Mouse (Mus musculus) forebrain, embryonic 16.5 days (tissue): ENCODE data around the gene Slc30a6. TPM values are rescaled to one million over a fixed set of nuclear protein-coding genes. Genes with fewer than 3 reads are reported as not detected.

Experiments
- ATAC-seq: fragments of 200-750 bp; cut with Nextera tagmentation; 2 replicates; pipeline ENCODE4 v1.8.0; 2017; ENCODE audit warnings: mild to moderate bottlenecking, moderate library complexity
- H3K27ac ChIP-seq: fragments of 300-500 bp; sonication (generic); 2 replicates; pipeline ENCODE4 v1.5.1; 2014; ENCODE audit warnings: low read length, control low read depth
- H3K27me3 ChIP-seq: fragments of 300-500 bp; sonication (generic); replicated peaks from 2 replicates; pipeline ENCODE4 v1.6.1; 2014; ENCODE audit warnings: low read length; ENCODE audit not compliant: control insufficient read depth, insufficient read depth
- H3K36me3 ChIP-seq: fragments of 300-500 bp; sonication (generic); 2 replicates; pipeline ENCODE4 v1.6.1; 2014; ENCODE audit not compliant: control insufficient read depth, insufficient read depth
- H3K4me1 ChIP-seq: fragments of 300-500 bp; sonication (generic); replicated peaks from 2 replicates; pipeline ENCODE4 v1.6.1; 2014; ENCODE audit warnings: low read length; ENCODE audit not compliant: control insufficient read depth, insufficient read depth
- H3K4me2 ChIP-seq: fragments of 300-500 bp; sonication (generic); 2 replicates; pipeline ENCODE4 v1.6.1; 2014; ENCODE audit warnings: mild to moderate bottlenecking, low read length, control low read depth
- H3K4me3 ChIP-seq: fragments of 300-500 bp; sonication (generic); replicated peaks from 2 replicates; pipeline ENCODE4 v1.5.1; 2014; ENCODE audit warnings: mild to moderate bottlenecking, low read length, control low read depth
- H3K9ac ChIP-seq: fragments of 300-500 bp; sonication (generic); replicated peaks from 2 replicates; pipeline ENCODE4 v1.6.1; 2014; ENCODE audit warnings: low read depth, low read length, control low read depth
- H3K9me3 ChIP-seq: fragments of 300-500 bp; sonication (generic); 2 replicates; pipeline ENCODE4 v1.6.1; 2016; ENCODE audit warnings: low read length; ENCODE audit not compliant: control insufficient read depth
- WGBS: fragments of 180-500 bp; shearing (Covaris S2); extraction: QIAGEN DNeasy Blood & Tissue Kit; methylation state at CpG from one replicate; pipeline ENCODE4 v1.1.7; 2014; 5-methylcytosine and 5-hydroxymethylcytosine counted together
- polyA plus RNA-seq: library from polyadenylated mRNA; unstranded; fragments of >200 nt; fragmentation: Nextera tagmentation; extraction: Ambion mirVana; gene quantifications from 2 replicates; pipeline ENCODE4 v1.2.1, GENCODE M21; 2015

Gene Slc30a6
- polyA plus RNA-seq: 31.4 and 33.2 TPM in 2 replicates

DNA sequence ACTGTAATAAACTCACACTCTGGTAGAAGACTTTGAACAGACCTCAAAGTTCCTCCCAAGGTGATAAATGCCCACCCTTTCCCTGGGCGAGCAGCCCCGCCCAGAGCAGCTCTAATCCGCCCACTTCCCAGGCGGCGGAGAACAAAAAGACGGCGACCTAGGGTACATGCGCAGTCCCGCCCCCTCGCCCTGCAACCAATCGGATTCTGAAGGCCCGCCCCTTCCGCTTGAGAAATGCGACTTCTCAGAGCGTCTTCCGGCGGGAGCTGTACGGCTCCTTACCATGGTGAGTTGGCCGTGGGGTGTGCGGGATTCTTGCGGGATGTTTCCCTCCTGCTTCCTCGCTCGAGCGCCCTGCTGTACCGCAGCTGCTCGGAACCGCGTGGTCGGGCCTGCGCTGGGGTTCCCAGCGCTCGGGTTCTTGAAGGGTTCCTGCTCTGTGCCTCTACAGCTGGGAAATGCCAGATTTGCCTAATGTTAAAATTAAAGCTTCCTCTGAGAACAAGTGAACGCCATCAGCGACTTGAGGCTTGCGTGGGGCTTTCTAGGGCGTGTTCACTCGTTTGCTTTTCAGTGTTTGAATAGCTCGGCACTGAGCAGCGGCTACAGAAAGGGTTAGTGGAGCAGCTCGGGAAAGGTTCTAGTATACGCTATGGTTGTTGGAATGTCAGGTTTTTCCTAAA lies at the start of gene Slc30a6:
TSS of gene Slc30a6 (plus strand) at position 226 of the 683 bp plus-strand sequence.
- Histone ChIP-seq H3K4me1 (peaks cover 13% of the 10 kb centered on the region), H3K27me3 (no peaks in the 10 kb centered on the region), H3K27ac (peak within 1 kb of the TSS; percentile 92), H3K9me3 (no peaks in the 10 kb centered on the region), H3K36me3 (no peaks in the 10 kb centered on the region), H3K9ac (peak within 1 kb of the TSS; percentile 82), H3K4me2 (peak within 1 kb of the TSS; percentile 77), H3K4me3 (peak within 1 kb of the TSS; percentile 76)
- peak; percentile 99 for ATAC-seq
- WGBS: under 1% methylated on average over 41 of the region's 41 CpGs

DNA sequence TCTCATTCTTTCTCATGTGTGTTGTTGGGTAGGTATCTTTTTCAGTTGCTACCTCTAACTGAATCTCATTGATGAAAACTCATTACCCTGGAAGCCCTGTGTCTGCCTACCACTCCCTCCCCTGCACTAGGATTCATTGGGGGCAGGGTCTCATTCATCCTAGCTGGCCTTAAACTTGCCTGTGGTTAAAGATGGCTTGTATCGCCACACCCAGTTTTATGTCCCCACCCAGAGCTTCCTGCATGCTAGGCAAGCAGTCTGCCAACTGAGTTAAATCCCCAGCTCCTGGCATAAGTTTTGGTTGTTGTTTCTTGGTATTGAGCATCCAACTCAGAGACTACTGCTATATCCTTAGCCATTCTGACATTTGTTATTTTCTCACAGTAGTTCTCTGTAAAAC lies 31.8 kb upstream of the Slc30a6 start:
- H3K9ac ChIP-seq: no peak overlapping the region
- peaks cover 12% of the 10 kb centered on the region for H3K36me3 ChIP-seq
- no peak overlapping the region for H3K4me2 ChIP-seq
- ATAC-seq: no peak
- H3K4me1 ChIP-seq: no peaks in the 10 kb centered on the region
- WGBS: 88% methylated on average over 1 of the region's 1 CpGs
- H3K9me3 ChIP-seq: no peaks in the 10 kb centered on the region
- H3K27me3 ChIP-seq: no peaks in the 10 kb centered on the region
- no peak overlapping the region for H3K27ac ChIP-seq
- no peak overlapping the region for H3K4me3 ChIP-seq

DNA sequence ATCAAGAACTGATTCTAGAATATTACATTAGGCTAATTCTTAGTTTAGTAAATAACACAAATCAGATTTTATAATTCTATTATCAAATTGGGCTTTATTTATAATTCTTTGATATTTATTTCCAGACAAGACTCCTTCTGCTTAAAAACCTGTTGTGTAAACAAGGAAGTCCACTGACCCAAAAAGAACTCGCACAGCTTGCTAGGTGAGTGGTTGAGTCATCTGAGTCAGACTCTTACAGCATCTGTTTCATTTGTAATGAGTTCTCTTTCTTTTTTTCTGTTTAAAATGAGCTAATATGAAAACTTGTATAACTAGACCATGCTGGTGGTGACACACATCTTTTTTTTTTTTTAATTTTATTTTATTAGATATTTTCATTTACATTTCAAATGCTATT lies 18.5 kb upstream of the Slc30a6 start:
- no peak overlapping the region for H3K9ac ChIP-seq
- peaks cover 48% of the 10 kb centered on the region for H3K36me3 ChIP-seq
- H3K27me3 ChIP-seq: no peaks in the 10 kb centered on the region
- no peaks in the 10 kb centered on the region for H3K9me3 ChIP-seq
- no peak overlapping the region for H3K4me2 ChIP-seq
- no peak overlapping the region for H3K27ac ChIP-seq
- WGBS: 93% methylated on average over 1 of the region's 1 CpGs
- ATAC-seq: no peak
- no peak overlapping the region for H3K4me3 ChIP-seq
- H3K4me1 ChIP-seq: no peaks in the 10 kb centered on the region

DNA sequence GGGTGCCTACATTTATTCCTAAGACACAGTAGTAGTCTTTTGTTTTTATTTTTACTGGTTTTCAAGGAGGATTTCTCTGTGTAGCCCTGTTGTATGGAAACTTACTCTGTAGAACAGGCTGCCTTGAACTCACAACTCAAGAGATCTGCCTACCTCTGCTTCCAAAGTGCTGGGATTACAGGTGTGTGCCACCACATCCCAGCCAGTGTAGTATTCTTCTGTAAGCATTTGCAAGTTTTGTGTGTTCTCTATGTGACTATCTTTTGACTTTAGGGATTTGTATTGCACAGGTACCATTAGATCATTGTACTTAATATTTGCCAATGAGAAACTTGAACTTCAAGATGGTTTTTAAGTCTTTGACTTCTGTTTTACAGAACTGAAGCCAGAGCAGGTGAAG lies 8.8 kb upstream of the Slc30a6 start:
- Histone ChIP-seq H3K4me3 (no peak overlapping the region), H3K4me2 (no peak overlapping the region), H3K27ac (no peak overlapping the region), H3K9me3 (no peaks in the 10 kb centered on the region), H3K9ac (no peak overlapping the region), H3K27me3 (no peaks in the 10 kb centered on the region), H3K4me1 (no peaks in the 10 kb centered on the region), H3K36me3 (peaks cover 41% of the 10 kb centered on the region)
- ATAC-seq: no peak

DNA sequence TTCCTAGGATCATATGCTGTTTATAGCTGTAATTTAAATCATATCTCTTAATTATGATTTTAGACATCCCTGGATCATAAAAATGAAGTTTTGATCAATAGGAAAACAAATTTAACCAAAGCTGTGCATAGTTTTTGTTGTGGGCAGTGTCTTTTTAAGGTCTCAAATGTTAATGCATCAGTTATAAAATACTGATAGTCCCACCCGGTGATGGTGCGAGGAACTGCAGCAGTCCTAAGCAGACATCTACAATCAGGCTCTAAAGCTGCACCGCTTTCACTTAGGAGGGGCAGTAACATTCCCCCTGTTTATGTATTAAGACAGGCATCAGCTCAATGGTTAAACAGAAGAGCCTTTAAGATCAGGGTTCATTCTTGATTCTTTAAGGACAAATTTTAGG lies 5.6 kb upstream of the Slc30a6 start:
- WGBS: 80% methylated on average over 3 of the region's 3 CpGs
- ATAC-seq: no peak
- H3K27me3 ChIP-seq: no peaks in the 10 kb centered on the region
- H3K9ac ChIP-seq: no peak overlapping the region
- H3K4me1 ChIP-seq: no peaks in the 10 kb centered on the region
- H3K4me3 ChIP-seq: no peak overlapping the region
- no peak overlapping the region for H3K4me2 ChIP-seq
- no peaks in the 10 kb centered on the region for H3K9me3 ChIP-seq
- H3K36me3 ChIP-seq: peaks cover 20% of the 10 kb centered on the region
- no peak overlapping the region for H3K27ac ChIP-seq

DNA sequence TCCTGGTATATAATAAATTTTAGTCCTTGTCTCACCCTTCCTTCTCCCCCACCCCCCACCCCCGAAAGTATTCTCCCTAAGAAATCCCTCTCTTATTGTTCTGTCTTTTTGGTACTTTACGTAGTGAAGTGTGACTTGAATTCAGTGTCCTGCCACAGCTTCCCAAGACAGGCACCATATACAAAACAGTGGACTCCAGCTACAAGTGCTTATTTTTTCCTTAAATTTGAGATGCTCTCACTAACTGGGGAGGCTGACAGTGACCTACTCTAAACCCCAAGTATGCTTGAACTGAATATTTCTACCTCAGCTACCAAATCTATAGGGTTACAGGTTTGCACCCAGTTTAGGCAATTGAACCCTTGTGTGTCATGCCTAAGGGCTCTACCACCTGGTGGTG lies 1.0 kb upstream of the Slc30a6 start:
- no peak for ATAC-seq
- H3K4me1 ChIP-seq: peaks cover 13% of the 10 kb centered on the region
- no peak overlapping the region for H3K4me2 ChIP-seq
- H3K27me3 ChIP-seq: no peaks in the 10 kb centered on the region
- no peaks in the 10 kb centered on the region for H3K9me3 ChIP-seq
- peaks cover 2% of the 10 kb centered on the region; the same call in 1 of the 2 replicates for H3K36me3 ChIP-seq
- no peak overlapping the region for H3K9ac ChIP-seq
- no peak overlapping the region for H3K27ac ChIP-seq
- WGBS: 73% methylated on average over 2 of the region's 2 CpGs
- no peak overlapping the region for H3K4me3 ChIP-seq

DNA sequence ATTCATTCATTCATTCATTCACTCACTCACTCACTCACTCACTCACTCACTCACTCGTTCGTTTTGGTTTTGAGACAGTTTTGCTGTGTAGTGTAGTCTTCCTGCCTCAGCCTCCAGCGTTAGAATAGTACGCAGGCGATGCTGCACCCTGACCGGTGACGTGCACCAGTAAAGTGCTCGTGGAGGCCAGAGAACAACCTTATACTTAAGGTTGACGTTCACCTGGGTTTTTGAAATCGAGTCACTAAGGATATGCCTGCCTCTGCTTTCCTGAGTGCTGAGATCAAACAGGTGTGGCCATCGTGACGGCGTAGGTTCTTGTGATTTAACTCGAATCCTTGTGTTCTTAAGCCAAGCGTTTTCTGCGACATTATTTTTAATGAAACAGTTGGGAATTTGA lies 553 bp upstream of the Slc30a6 start:
- H3K27ac ChIP-seq: no peak overlapping the region
- peaks cover 2% of the 10 kb centered on the region; the same call in 1 of the 2 replicates for H3K36me3 ChIP-seq
- WGBS: 26% methylated on average over 16 of the region's 16 CpGs
- H3K9ac ChIP-seq: peak overlapping the region; percentile 48
- peak overlapping the region; percentile 68 for H3K4me2 ChIP-seq
- no peaks in the 10 kb centered on the region for H3K27me3 ChIP-seq
- H3K4me3 ChIP-seq: peak overlapping the region; percentile 76
- peaks cover 13% of the 10 kb centered on the region for H3K4me1 ChIP-seq
- no peaks in the 10 kb centered on the region for H3K9me3 ChIP-seq
- ATAC-seq: peak; percentile 21

DNA sequence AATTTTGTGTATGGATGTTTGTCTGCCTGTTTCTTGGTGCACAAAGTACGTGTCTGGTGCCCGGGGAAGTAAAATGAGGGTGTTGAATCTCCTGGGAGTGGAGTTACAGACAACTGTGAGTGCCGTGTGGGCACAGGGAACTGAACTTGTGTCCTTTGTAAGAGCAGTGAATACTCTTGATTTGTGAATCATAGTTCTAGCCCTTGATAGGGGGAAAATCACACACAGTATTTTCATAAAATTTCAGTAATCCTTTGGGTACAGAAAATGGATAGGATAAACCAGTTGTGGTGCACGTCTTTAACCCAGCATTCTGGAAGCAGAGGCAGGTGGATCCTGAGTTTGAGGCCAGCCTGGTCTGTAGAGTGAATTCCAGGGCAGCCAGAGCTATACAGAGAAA lies 1.4 kb downstream of the Slc30a6 start:
- ATAC-seq: no peak
- 79% methylated on average over 4 of the region's 4 CpGs for whole genome bisulfite sequencing
- Histone ChIP-seq H3K4me2 (peak overlapping the region; percentile 77), H3K9ac (no peak overlapping the region), H3K27ac (no peak overlapping the region), H3K4me3 (no peak overlapping the region), H3K4me1 (peaks cover 13% of the 10 kb centered on the region), H3K27me3 (no peaks in the 10 kb centered on the region), H3K36me3 (no peaks in the 10 kb centered on the region), H3K9me3 (no peaks in the 10 kb centered on the region)

DNA sequence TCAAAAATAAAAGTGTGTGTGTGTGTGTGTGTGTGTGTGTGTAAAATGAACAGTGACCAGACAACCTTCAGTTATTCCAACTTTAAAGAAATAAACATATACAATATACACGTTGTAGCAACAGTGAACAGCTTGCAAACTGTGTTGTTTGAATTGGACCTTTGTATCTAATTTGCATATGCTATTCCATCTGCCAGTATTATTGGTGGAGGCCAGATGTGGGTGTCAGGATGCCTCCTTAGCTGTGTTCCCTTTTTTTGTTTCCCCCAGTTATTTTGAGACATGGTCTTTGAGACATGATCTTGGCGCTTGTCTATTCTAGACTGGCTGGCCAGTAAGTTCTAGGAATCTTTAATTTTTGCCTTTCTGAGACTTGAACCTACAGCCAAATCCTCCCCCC lies 1.8 kb downstream of the Slc30a6 start:
- H3K4me1 ChIP-seq: peaks cover 13% of the 10 kb centered on the region
- H3K4me3 ChIP-seq: no peak overlapping the region
- H3K4me2 ChIP-seq: no peak overlapping the region
- 0 out of 2 replicates have a peak, but pooled peaks cover 4% of the 10 kb centered on the region for H3K36me3 ChIP-seq
- no peak for ATAC-seq
- H3K9me3 ChIP-seq: no peaks in the 10 kb centered on the region
- no peaks in the 10 kb centered on the region for H3K27me3 ChIP-seq
- no peak overlapping the region for H3K27ac ChIP-seq
- no peak overlapping the region for H3K9ac ChIP-seq
- 76% methylated on average over 2 of the region's 2 CpGs for WGBS
